Mouse (Mus musculus) forebrain, embryonic 13.5 days (tissue): Measurements from ENCODE around the gene Babam2. TPM values are rescaled to one million over a fixed set of nuclear protein-coding genes. Genes with fewer than 3 reads are reported as not detected.

ENCODE experiments used
- ATAC-seq: fragments of 200-750 bp; cut with Nextera tagmentation; 2 replicates; pipeline ENCODE4 v1.8.0; 2017
- H3K27ac ChIP-seq: fragments of 300-500 bp; sonication (generic); 2 replicates; pipeline ENCODE4 v1.5.1; 2015; ENCODE audit warnings: inconsistent platforms, mild to moderate bottlenecking, moderate library complexity
- H3K27me3 ChIP-seq: fragments of 300-500 bp; sonication (generic); 2 replicates; pipeline ENCODE4 v1.6.1; 2015; ENCODE audit warnings: mild to moderate bottlenecking, inconsistent platforms
- H3K36me3 ChIP-seq: fragments of 300-500 bp; sonication (generic); 2 replicates; pipeline ENCODE4 v1.6.1; 2015; ENCODE audit warnings: mild to moderate bottlenecking, inconsistent platforms; ENCODE audit not compliant: poor library complexity, severe bottlenecking
- H3K4me1 ChIP-seq: fragments of 300-500 bp; sonication (generic); 2 replicates; pipeline ENCODE4 v1.6.1; 2015; ENCODE audit warnings: inconsistent platforms
- H3K4me2 ChIP-seq: fragments of 300-500 bp; sonication (generic); 2 replicates; pipeline ENCODE4 v1.6.1; 2015; ENCODE audit warnings: inconsistent platforms, mild to moderate bottlenecking, moderate library complexity
- H3K4me3 ChIP-seq: fragments of 300-500 bp; sonication (generic); 2 replicates; pipeline ENCODE4 v1.5.1; 2015; ENCODE audit warnings: mild to moderate bottlenecking, inconsistent platforms
- H3K9ac ChIP-seq: fragments of 300-500 bp; sonication (generic); 2 replicates; pipeline ENCODE4 v1.6.1; 2015; ENCODE audit warnings: mild to moderate bottlenecking, inconsistent platforms
- H3K9me3 ChIP-seq: fragments of 300-500 bp; sonication (generic); replicated peaks from 2 replicates; pipeline ENCODE4 v1.6.1; 2016; ENCODE audit warnings: inconsistent platforms
- WGBS: fragments of 180-500 bp; shearing (Covaris S2); methylation state at CpG from one replicate; pipeline ENCODE4 v1.1.7; 2015; 5-methylcytosine and 5-hydroxymethylcytosine counted together
- polyA plus RNA-seq: library from polyadenylated mRNA; unstranded; fragments of >200 nt; fragmentation: Nextera tagmentation; extraction: Ambion mirVana; gene quantifications from 2 replicates; pipeline ENCODE4 v1.2.1, GENCODE M21; 2015

The Babam2 gene
- polyA plus RNA-seq, 1 experiment from 2014 or later: 54.6 TPM

DNA sequence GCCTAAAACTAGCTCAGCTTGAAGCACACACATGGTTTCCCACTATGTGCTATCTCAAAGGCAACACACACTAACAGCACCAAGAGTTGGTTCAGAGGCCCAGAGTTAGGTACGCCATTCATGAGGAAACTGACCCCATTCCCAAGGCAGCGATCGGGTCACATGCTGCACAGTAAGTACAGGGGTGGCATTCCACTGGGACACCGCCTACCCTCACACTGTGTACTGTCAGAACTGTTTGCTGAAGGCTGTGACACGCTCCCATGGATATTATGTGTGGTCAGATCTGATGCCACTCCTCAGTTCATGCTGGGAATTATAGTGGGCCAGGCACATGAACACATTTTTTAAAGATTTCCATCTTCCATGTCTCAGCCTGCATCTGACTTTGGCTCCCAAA, 374.3 kb downstream of the Babam2 start:
- H3K4me3 ChIP-seq: no peak overlapping the region
- WGBS: 94% methylated on average over 5 of the region's 5 CpGs
- H3K9ac ChIP-seq: no peak overlapping the region
- no peaks in the 10 kb centered on the region for H3K36me3 ChIP-seq
- ATAC-seq: no peak
- no peaks in the 10 kb centered on the region for H3K9me3 ChIP-seq
- no peaks in the 10 kb centered on the region for H3K4me1 ChIP-seq
- no peak overlapping the region for H3K4me2 ChIP-seq
- H3K27ac ChIP-seq: no peak overlapping the region
- H3K27me3 ChIP-seq: no peaks in the 10 kb centered on the region

DNA sequence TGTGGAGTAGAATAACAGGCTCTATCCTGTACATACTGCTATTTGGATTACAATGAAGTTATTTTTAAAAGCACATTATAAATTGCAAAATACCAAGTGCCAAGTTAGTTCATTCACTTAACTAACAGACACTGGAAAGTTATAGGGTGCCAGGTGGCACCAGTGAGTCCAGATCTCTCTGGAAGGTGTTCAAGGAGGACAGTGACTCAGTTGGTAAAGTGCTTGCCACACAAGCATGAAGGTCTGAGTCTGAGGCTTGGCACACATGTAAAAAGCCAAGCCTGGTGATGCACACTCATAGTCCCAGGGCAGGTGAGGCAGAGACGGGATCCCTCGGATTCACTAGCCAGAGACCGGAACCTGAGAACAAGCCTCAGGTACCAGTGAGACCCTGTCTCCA, 375.4 kb downstream of the Babam2 start:
- Histone ChIP-seq H3K4me2 (no peak overlapping the region), H3K4me1 (no peaks in the 10 kb centered on the region), H3K27ac (no peak overlapping the region), H3K9me3 (no peaks in the 10 kb centered on the region), H3K36me3 (no peaks in the 10 kb centered on the region), H3K9ac (no peak overlapping the region), H3K27me3 (no peaks in the 10 kb centered on the region), H3K4me3 (no peak overlapping the region)
- no peak for ATAC-seq
- WGBS: 98% methylated on average over 3 of the region's 3 CpGs

- 77% methylated on average over 3 of the region's 3 CpGs for WGBS
- Histone ChIP-seq H3K4me1 (no peaks in the 10 kb centered on the region), H3K27me3 (no peaks in the 10 kb centered on the region), H3K9me3 (no peaks in the 10 kb centered on the region), H3K4me2 (no peak overlapping the region), H3K36me3 (no peaks in the 10 kb centered on the region), H3K27ac (no peak overlapping the region), H3K4me3 (no peak overlapping the region), H3K9ac (no peak overlapping the region)
- no peak for ATAC-seq
Observed at GRCm38 (mm10) chr5:32074053-32074452, 376.6 kb downstream of the Babam2 start.

DNA sequence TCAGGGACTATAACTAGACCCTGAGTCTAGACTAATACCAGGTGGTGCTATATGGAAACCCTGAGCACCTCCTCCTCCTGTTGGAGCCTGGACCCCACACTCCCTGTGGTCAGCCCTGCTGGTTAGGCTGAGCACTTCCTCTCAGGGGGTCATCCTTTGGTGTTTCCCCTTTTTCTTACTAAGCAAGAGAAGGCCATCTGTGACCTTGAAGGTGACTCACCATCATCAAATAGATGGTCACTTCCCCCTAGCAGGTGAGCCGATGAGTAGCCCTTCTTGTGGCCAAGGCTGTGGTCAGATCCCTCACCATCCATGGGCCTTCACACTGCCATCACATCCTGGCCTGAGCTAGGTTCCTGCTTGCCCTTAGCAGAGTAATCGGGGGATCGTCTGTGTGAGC, 379.7 kb downstream of the Babam2 start:
- Histone ChIP-seq H3K27ac (no peak overlapping the region), H3K4me1 (peaks cover 5% of the 10 kb centered on the region), H3K36me3 (no peaks in the 10 kb centered on the region), H3K9ac (no peak overlapping the region), H3K4me2 (no peak overlapping the region), H3K27me3 (no peaks in the 10 kb centered on the region), H3K4me3 (no peak overlapping the region), H3K9me3 (no peaks in the 10 kb centered on the region)
- 96% methylated on average over 3 of the region's 3 CpGs for WGBS
- no peak for ATAC-seq

DNA sequence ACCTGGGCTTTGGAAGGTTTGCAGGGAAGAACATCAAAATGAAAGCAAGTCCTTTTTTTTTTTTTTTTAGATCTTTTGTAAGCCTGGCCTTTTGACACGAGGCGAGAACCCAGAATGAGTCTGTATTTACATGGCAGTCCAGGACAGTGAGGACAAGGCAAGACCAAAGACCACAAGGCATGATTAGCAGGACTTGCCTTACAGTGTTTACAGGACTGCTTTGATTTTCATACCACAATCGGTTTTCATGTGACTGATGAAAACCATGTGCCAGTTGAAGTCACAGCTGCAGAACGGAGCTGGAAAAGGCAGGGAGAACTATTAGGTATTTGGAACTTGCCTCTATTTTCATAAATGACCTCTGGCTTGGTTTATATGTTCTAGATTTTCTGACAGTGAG, 381.5 kb downstream of the Babam2 start:
- H3K4me3 ChIP-seq: no peak overlapping the region
- no peak overlapping the region for H3K9ac ChIP-seq
- no peak for ATAC-seq

DNA sequence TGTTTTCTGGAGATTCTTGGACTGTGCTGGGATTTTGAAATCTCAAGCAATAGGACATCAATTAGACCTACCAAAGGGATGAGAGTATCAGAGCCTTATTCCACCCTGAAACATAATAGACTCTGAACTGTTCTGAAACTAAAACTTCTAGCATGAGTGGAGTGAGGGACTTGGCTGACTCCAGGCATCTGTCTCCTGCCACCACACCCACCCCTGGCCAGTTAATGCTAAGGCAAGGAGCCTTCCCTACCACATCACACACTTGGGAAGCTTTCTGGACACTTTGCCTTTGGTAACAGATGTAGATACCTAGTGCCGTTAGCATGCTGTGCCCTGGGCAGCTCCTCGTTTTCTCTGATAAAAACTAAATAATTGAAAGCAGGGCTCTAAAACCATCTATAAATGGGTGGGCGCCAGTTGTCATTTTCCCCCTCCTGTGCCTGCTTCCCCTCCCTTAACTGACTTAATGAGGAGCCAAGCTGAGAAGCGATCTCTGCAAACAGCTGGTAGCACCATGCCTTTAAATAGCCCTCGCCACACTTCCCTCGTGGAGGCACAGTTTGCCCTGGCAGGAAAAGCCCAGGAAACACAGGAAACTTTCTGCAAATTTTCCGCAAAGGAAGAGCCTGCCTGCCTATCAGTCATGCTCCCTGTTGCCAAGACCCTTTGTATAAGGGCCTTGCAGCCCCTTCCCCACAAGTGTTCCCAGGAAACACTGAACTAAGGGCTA, 383.2 kb downstream of the Babam2 start:
- WGBS: 36% methylated on average over 7 of the region's 7 CpGs
- Histone ChIP-seq H3K27me3 (no peaks in the 10 kb centered on the region), H3K27ac (no peak overlapping the region)

More for the DNA sequence above, 381.5 kb downstream of the Babam2 start:
- Histone ChIP-seq H3K4me1 (peaks cover 5% of the 10 kb centered on the region), H3K36me3 (no peaks in the 10 kb centered on the region), H3K9me3 (no peaks in the 10 kb centered on the region), H3K27me3 (no peaks in the 10 kb centered on the region), H3K4me2 (no peak overlapping the region), H3K27ac (no peak overlapping the region)
- WGBS: 83% methylated on average over 4 of the region's 4 CpGs

GRCm38 (mm10) chr5:32084401-32084804, 386.9 kb downstream of the Babam2 start:
- ATAC-seq: no peak
- H3K27ac ChIP-seq: no peak overlapping the region
- 87% methylated on average over 10 of the region's 10 CpGs for WGBS
- no peaks in the 10 kb centered on the region for H3K9me3 ChIP-seq
- no peak overlapping the region for H3K9ac ChIP-seq
- H3K36me3 ChIP-seq: no peaks in the 10 kb centered on the region
- no peaks in the 10 kb centered on the region for H3K27me3 ChIP-seq
- H3K4me1 ChIP-seq: peaks cover 5% of the 10 kb centered on the region
- H3K4me3 ChIP-seq: no peak overlapping the region
- no peak overlapping the region for H3K4me2 ChIP-seq

More for the DNA sequence above, 383.2 kb downstream of the Babam2 start:
- Histone ChIP-seq H3K9ac (no peak overlapping the region), H3K9me3 (no peaks in the 10 kb centered on the region), H3K4me1 (peaks cover 5% of the 10 kb centered on the region), H3K4me2 (no peak overlapping the region), H3K4me3 (no peak overlapping the region), H3K36me3 (no peaks in the 10 kb centered on the region)
- ATAC-seq: no peak

DNA sequence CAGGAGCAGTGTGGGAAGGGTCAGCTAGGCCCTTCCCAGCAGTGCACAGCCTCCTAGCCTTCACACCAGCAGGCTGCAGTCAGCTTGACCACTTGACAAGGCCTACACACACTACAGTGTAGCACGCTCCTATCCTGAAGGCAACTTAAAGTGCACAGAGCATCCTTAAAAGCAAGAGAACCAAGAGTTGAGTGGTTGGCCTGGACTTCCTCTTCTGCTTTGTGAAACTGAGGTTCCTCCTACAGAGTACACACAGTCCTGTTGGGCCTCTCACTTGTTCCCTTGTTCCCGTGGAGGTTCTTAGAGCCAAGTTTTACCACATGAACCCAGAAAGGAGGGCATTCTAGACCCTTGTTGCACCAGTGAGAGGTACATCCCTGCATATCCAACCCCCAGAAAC, 388.1 kb downstream of the Babam2 start:
- no peak for ATAC-seq
- WGBS: 91% methylated on average over 2 of the region's 2 CpGs

DNA sequence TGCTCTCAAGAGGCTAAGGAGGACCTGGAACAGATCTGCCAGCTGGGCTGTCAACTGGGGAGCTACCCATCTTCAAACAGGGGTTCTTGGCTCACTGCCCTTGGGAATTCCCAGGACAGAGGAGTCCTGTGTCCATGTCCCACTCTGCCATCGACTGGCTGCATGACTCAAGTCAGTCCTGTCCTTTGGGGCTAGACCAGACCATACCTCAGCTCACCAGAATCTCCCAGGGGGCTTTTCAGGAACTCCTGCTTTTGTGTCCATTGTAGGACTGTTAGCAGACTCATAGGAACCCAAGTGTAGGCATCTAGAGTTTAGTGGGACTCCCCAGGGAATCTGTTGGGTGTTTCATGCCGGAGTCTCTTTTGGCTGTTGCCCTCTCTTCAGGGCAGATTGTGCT, 388.5 kb downstream of the Babam2 start:
- Histone ChIP-seq H3K9me3 (no peaks in the 10 kb centered on the region), H3K4me3 (no peak overlapping the region), H3K4me1 (peaks cover 3% of the 10 kb centered on the region), H3K4me2 (no peak overlapping the region), H3K27me3 (no peaks in the 10 kb centered on the region), H3K27ac (no peak overlapping the region), H3K9ac (no peak overlapping the region), H3K36me3 (no peaks in the 10 kb centered on the region)
- WGBS: 93% methylated on average over 2 of the region's 2 CpGs
- no peak for ATAC-seq

More for the DNA sequence above, 388.1 kb downstream of the Babam2 start:
- no peak overlapping the region for H3K4me2 ChIP-seq
- no peak overlapping the region for H3K27ac ChIP-seq
- H3K9ac ChIP-seq: no peak overlapping the region
- H3K27me3 ChIP-seq: no peaks in the 10 kb centered on the region
- H3K4me3 ChIP-seq: no peak overlapping the region
- no peaks in the 10 kb centered on the region for H3K9me3 ChIP-seq
- H3K36me3 ChIP-seq: no peaks in the 10 kb centered on the region
- H3K4me1 ChIP-seq: peaks cover 5% of the 10 kb centered on the region

DNA sequence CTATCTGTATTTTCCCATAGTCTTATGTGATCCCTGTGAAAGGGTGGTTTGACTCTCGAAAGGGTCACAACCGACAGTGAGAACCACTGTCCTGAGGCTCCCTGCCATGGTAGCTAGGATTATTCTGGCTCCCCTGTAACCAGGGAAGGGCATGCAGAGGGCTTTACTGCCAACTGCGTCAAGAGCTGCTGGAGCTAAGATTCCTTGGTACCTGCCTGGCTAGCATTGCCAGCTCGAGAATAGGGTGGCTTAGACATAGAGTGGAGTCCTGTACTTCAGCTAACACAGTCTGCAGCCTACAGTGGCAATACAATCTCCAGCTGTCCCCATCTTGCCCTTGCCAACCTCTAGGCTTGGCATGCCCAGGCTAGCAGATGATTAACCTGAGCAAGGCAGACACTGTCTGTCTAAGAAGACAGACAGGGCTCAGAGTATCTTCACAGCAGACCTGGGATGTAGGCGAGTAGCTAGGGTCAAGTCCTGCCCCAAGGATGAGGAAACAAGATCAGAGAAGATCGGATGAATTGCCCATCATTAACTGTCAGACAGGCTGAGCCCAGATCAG, 389.1 kb downstream of the Babam2 start:
- no peaks in the 10 kb centered on the region for H3K36me3 ChIP-seq
- H3K27me3 ChIP-seq: no peaks in the 10 kb centered on the region
- ATAC-seq: no peak
- 88% methylated on average over 6 of the region's 6 CpGs for WGBS
- no peaks in the 10 kb centered on the region for H3K4me1 ChIP-seq
- no peaks in the 10 kb centered on the region for H3K9me3 ChIP-seq
- no peak overlapping the region for H3K4me2 ChIP-seq
- H3K9ac ChIP-seq: no peak overlapping the region
- no peak overlapping the region for H3K27ac ChIP-seq
- no peak overlapping the region for H3K4me3 ChIP-seq

DNA sequence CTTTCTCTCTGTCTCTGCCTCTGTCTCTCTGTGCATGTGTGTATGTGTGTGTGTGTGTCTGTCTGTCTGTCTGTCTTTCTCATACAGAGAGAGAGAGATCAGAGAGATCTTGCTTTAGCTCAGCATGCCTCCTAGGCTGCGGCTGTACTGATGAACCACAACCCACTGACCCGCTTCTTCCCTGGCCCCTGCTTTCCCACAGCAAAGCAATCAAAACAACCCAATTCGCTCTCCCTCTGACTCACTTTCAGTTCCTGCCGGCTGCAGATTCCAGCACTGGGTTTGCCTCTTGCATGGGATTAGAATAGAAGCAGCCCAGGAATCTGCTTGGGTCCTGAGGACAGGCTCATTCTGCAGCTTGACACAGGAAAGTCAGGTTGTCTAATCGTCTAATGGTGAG, 392.0 kb downstream of the Babam2 start:
- Histone ChIP-seq H3K9me3 (no peaks in the 10 kb centered on the region), H3K27me3 (no peaks in the 10 kb centered on the region), H3K9ac (no peak overlapping the region), H3K4me2 (no peak overlapping the region), H3K27ac (no peak overlapping the region), H3K36me3 (no peaks in the 10 kb centered on the region), H3K4me3 (no peak overlapping the region), H3K4me1 (no peaks in the 10 kb centered on the region)
- WGBS: 63% methylated on average over 5 of the region's 5 CpGs
- no peak for ATAC-seq

DNA sequence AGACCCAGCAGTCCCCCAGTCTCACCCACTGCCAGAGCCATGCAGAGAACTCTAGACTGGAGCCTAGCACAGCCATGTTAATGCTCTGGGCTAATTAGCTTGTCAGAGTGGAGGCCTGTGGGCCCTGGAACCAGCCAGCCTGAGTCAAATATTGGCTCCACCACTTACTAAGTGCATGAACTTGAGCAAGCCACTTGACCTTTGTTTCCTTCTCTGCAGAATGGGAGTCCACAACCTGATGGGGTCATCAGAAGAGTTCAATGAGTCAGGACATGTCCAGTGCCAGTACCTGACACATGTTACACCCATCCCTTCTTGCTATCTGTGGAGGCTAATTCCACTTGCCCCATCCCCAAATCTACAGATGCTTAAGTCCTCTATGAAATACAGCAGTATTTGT, 394.8 kb downstream of the Babam2 start:
- H3K4me1 ChIP-seq: no peaks in the 10 kb centered on the region
- H3K36me3 ChIP-seq: no peaks in the 10 kb centered on the region
- H3K9me3 ChIP-seq: no peaks in the 10 kb centered on the region
- ATAC-seq: no peak
- H3K4me2 ChIP-seq: no peak overlapping the region
- H3K4me3 ChIP-seq: no peak overlapping the region
- no peak overlapping the region for H3K9ac ChIP-seq
- H3K27ac ChIP-seq: no peak overlapping the region
- H3K27me3 ChIP-seq: no peaks in the 10 kb centered on the region

- Histone ChIP-seq H3K27ac (no peak overlapping the region), H3K27me3 (no peaks in the 10 kb centered on the region), H3K36me3 (no peaks in the 10 kb centered on the region), H3K9ac (no peak overlapping the region), H3K9me3 (no peaks in the 10 kb centered on the region), H3K4me1 (peaks cover 10% of the 10 kb centered on the region), H3K4me2 (no peak overlapping the region), H3K4me3 (no peak overlapping the region)
- WGBS: 70% methylated on average over 3 of the region's 3 CpGs
- ATAC-seq: no peak
Observed at GRCm38 (mm10) chr5:32098691-32099090, 401.2 kb downstream of the Babam2 start.
